Mouse (Mus musculus) testis, adult 10 weeks (tissue): Measurements from ENCODE around the gene Nipa1. TPM values are rescaled to one million over a fixed set of nuclear protein-coding genes. Genes with fewer than 3 reads are reported as not detected.

Experiments
- polyA plus RNA-seq: library from polyadenylated mRNA; stranded (reverse); fragments of 350-450 nt; fragmentation: Illumina TruSeq; extraction: RNeasy Lipid Tissue Mini Kit (QIAGEN cat#74804); gene quantifications from one replicate; pipeline ENCODE4 v1.2.3, GENCODE M21; 2014; ENCODE audit warnings: low read depth, low replicate concordance

The Nipa1 gene
- 2.3 TPM for polyA plus RNA-seq

GRCm38 (mm10) chr7:56019930-56020253, at the start of gene Nipa1:
Nipa1 (minus strand) TSS chr7:56019954.

GRCm38 (mm10) chr7:56049831-56050321, 30.1 kb upstream of the Nipa1 start, which contains the start of gene Herc2:
Herc2 (plus strand) TSS chr7:56050196.

GRCm38 (mm10) chr7:55962004-55962908, 57.5 kb downstream of the Nipa1 start, which contains the start of gene Nipa2:
Nipa2 (minus strand) TSS chr7:55962476.

Other genes starting within 250 kb of the Nipa1 start
- 31.7 TPM for gene Tubgcp5, start 225.8 kb downstream of the Nipa1 start, polyA plus RNA-seq
- 13.7 TPM for gene Cyfip1, start 178.2 kb downstream of the Nipa1 start, polyA plus RNA-seq
- gene Nipa2, start 57.5 kb downstream of the Nipa1 start, polyA plus RNA-seq = 36.0 TPM
- gene Herc2, start 30.2 kb upstream of the Nipa1 start, polyA plus RNA-seq = 44.2 TPM
- gene Oca2, start 219.8 kb upstream of the Nipa1 start, polyA plus RNA-seq = 2.7 TPM